ENCODE assay signal across 8 mouse cellular contexts in genomic region chr17:48543301-48543765, GRCm38 (mm10).
DNase-seq lines count a peak whose midpoint lies in the region; ATAC-seq lines count a peak whose summit lies in the region.

No protein-coding gene starts in this region.

- peak overlapping the region; percentile 17; the same call in 1 of the 2 replicates for H3K4me2 ChIP-seq in midbrain, embryonic 16.5 days (ENCODE audit: low read length)
- H3K4me2 ChIP-seq in liver, embryonic 12.5 days, result no peak overlapping the region

- H3K27me3 ChIP-seq in midbrain, embryonic 16.5 days (ENCODE audit: control insufficient read depth, insufficient read depth, low read depth, low read length), result no peaks in the 10 kb centered on the region
- H3K27me3 ChIP-seq in liver, embryonic 12.5 days (replicated peaks), result no peaks in the 10 kb centered on the region

- DNase-seq in cerebellum, adult 9-11 months, result peak; percentile 52
- no peak for DNase-seq in cerebellum, adult 9-10 months
- DNase-seq in cerebellum, postnatal 36 days, result peak; percentile 19 to 25
- peak; percentile 24 to 39 for DNase-seq in kidney, postnatal 4 days
- no peak for DNase-seq in urinary bladder, adult 18-20 months (ENCODE audit: low spot score in 2 of 2)
- no peak for DNase-seq in gastrocnemius, postnatal 10 days

- H3K9ac ChIP-seq in midbrain, embryonic 16.5 days (ENCODE audit: low read depth, low read length), result no peak overlapping the region
- H3K9ac ChIP-seq in liver, embryonic 12.5 days, result no peak overlapping the region

- no peaks in the 10 kb centered on the region for H3K4me1 ChIP-seq in midbrain, embryonic 16.5 days (ENCODE audit: control insufficient read depth, insufficient read depth, low read length)
- H3K4me1 ChIP-seq in liver, embryonic 12.5 days, result no peaks in the 10 kb centered on the region

- no peaks in the 10 kb centered on the region for H3K9me3 ChIP-seq in midbrain, embryonic 16.5 days (replicated peaks; ENCODE audit: control insufficient read depth, low read length, poor library complexity, severe bottlenecking)
- no peaks in the 10 kb centered on the region for H3K9me3 ChIP-seq in liver, embryonic 12.5 days (replicated peaks)

- H3K4me3 ChIP-seq in midbrain, embryonic 16.5 days (ENCODE audit: low read depth, low read length), result no peak overlapping the region
- no peak overlapping the region for H3K4me3 ChIP-seq in liver, embryonic 12.5 days

- WGBS in midbrain, embryonic 16.5 days, result 65% methylated on average over 15 of the region's 15 CpGs
- WGBS in liver, embryonic 12.5 days (ENCODE audit: insufficient replicate concordance), result 61% methylated on average over 15 of the region's 15 CpGs

- ATAC-seq in midbrain, embryonic 16.5 days, result no peak
- no peak for ATAC-seq in liver, embryonic 12.5 days

- peak overlapping the region; percentile 44; the same call in 1 of the 2 replicates for H3K27ac ChIP-seq in midbrain, embryonic 16.5 days (ENCODE audit: low read length)
- no peak overlapping the region for H3K27ac ChIP-seq in liver, embryonic 12.5 days

- H3K36me3 ChIP-seq in midbrain, embryonic 16.5 days (ENCODE audit: control insufficient read depth, insufficient read depth, low read length), result no peaks in the 10 kb centered on the region
- no peaks in the 10 kb centered on the region for H3K36me3 ChIP-seq in liver, embryonic 12.5 days

Comparison
In these comparisons a context has a peak if more than half of its experiments do, and no peak if none do; other contexts are left out.
1. DNase-seq: peak in cerebellum, adult 9-11 months (single experiment), cerebellum, postnatal 36 days (2 of 2) and kidney, postnatal 4 days (2 of 2); none in cerebellum, adult 9-10 months (single experiment), urinary bladder, adult 18-20 months (0 of 2) and gastrocnemius, postnatal 10 days (single experiment).